27 mouse cellular contexts compared by ENCODE assay signal in genomic region chr2:104671724-104672123, GRCm38 (mm10). TPM values are rescaled to one million over a fixed set of nuclear protein-coding genes. Genes with fewer than 3 reads are reported as not detected.
"Had no signal": no experiment of that assay in that cellular context is flagged by ENCODE, and none has a peak within 500 bp of the region (broad histone marks: within the 10 kb centered on the region; RNA-seq: fewer than 3 reads in every experiment).

No protein-coding gene starts in this region.

- H3K9me3 ChIP-seq: heart, embryonic 13.5 days; heart, embryonic 15.5 days; hindbrain, embryonic 13.5 days; hindbrain, embryonic 15.5 days; limb, embryonic 10.5 days; limb, embryonic 12.5 days; liver, embryonic 15.5 days had no signal

- H3K27me3 ChIP-seq: heart, embryonic 13.5 days; heart, embryonic 15.5 days; hindbrain, embryonic 13.5 days; hindbrain, embryonic 15.5 days; limb, embryonic 12.5 days; liver, embryonic 15.5 days had no signal

- H3K4me2 ChIP-seq: heart, embryonic 13.5 days; heart, embryonic 15.5 days; hindbrain, embryonic 13.5 days; hindbrain, embryonic 15.5 days; limb, embryonic 12.5 days; liver, embryonic 15.5 days had no signal

- H3K27ac ChIP-seq: heart, adult 2 months; heart, embryonic 13.5 days; heart, embryonic 15.5 days; hindbrain, embryonic 13.5 days; hindbrain, embryonic 15.5 days; hindbrain, postnatal 0 days; layer of hippocampus, adult 2 months; left cerebral cortex, adult 2 months; limb, embryonic 10.5 days; limb, embryonic 12.5 days; liver, embryonic 15.5 days had no signal

- H3K4me1 ChIP-seq: heart, embryonic 15.5 days; hindbrain, embryonic 13.5 days; hindbrain, embryonic 15.5 days; limb, embryonic 12.5 days had no signal

- DNase-seq: gastrocnemius, postnatal 14 days; gastrocnemius, postnatal 36 days; heart, adult 11 months; heart, adult 2 months; heart, postnatal 14 days; heart, postnatal 36 days; kidney, adult 11 months; kidney, adult 2 months; kidney, postnatal 10 days; kidney, postnatal 25 days; kidney, postnatal 4 days had no signal

- H3K9ac ChIP-seq: heart, embryonic 13.5 days; heart, embryonic 15.5 days; hindbrain, embryonic 13.5 days; hindbrain, embryonic 15.5 days; limb, embryonic 12.5 days; liver, embryonic 15.5 days had no signal

- H3K36me3 ChIP-seq: liver, embryonic 15.5 days had no signal

- ATAC-seq: hindbrain, postnatal 0 days; intestine, embryonic 16.5 days had no signal

- H3K4me3 ChIP-seq: heart, adult 2 months; heart, embryonic 13.5 days; heart, embryonic 15.5 days; hindbrain, embryonic 13.5 days; hindbrain, embryonic 15.5 days; layer of hippocampus, adult 2 months; left cerebral cortex, adult 2 months; limb, embryonic 10.5 days; limb, embryonic 12.5 days; liver, embryonic 15.5 days had no signal

RNA-seq across cellular contexts. Expression of gene Pin1rt1, which starts 44.5 kb away (rescaled TPM):
- polyA plus RNA-seq: heart, adult 2 months; heart, embryonic 13.5 days; heart, embryonic 15.5 days; heart, postnatal 0 days; hindbrain, embryonic 11.5 days; hindbrain, embryonic 13.5 days; hindbrain, postnatal 0 days; intestine, embryonic 16.5 days; kidney, adult 2 months; kidney, embryonic 14.5 days; kidney, embryonic 16.5 days; limb, embryonic 10.5 days; limb, embryonic 12.5 days; liver, adult 2 months; liver, embryonic 15.5 days had no signal
